Mouse (Mus musculus) R1 (cell line): ENCODE results near the gene Trp53rka.

Source experiments
- DNase-seq: peaks from one replicate; pipeline ENCODE4 v3.0.0-alpha.2; 2018; ENCODE audit warnings: low read depth, low spot score

Trp53rka gene

GRCm38 (mm10) chr2:165492648-165493553 is at the start of gene Trp53rka:
Gene Trp53rka (minus strand): TSS chr2:165493324.
- DNase-seq, result peak; percentile 85

- no peak for DNase-seq
Measured at GRCm38 (mm10) chr2:165540975-165541374, 47.9 kb upstream of the Trp53rka start.

GRCm38 (mm10) chr2:165533789-165534188 is 40.7 kb upstream of the Trp53rka start:
- DNase-seq, result no peak

- DNase-seq, result peak; percentile 62
Measured at GRCm38 (mm10) chr2:165529106-165529505, 36.0 kb upstream of the Trp53rka start.

DNA sequence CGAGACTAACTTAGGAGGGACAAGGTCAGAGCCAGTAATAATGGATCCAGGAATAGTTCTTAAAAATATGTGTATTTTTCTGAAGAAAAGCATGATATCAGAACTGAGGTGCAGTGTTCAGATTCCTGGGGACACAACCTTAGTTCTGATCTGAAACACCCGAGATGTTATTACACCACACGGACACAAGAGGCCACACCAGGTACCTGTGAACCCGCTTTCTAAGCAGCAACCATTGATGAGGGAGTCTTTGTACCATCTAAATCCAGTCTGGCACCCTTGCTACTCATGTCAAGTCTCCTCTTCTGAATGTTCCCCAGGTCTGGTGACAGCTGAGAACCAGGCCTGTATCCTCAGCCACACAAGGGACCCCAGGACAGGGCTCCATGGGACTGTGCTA is 32.5 kb upstream of the Trp53rka start:
- DNase-seq, result no peak

DNA sequence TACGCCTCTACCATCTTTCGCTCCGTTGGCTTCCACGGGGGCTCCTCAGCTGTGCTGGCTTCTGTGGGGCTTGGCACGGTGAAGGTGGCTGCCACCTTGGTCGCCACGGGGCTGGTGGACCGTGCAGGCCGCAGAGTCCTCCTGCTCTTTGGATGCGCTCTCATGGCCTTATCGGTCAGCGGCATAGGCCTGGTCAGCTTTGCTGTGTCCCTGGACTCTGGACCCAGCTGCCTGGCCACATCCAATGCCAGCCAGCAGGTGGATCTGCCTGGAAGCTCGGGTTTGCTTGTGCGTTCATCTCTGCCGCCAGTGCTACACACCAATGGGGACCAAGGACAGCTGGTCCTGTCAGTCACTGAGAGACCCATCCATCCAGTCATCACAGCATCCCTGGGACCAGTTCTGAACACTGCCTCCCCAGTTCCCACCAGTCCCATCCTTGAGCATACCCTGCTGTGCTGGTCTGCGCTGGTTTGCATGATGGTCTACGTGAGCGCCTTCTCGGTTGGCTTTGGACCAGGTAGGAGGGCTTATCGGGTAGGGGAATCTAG is 22.1 kb upstream of the Trp53rka start:
- no peak for DNase-seq

DNA sequence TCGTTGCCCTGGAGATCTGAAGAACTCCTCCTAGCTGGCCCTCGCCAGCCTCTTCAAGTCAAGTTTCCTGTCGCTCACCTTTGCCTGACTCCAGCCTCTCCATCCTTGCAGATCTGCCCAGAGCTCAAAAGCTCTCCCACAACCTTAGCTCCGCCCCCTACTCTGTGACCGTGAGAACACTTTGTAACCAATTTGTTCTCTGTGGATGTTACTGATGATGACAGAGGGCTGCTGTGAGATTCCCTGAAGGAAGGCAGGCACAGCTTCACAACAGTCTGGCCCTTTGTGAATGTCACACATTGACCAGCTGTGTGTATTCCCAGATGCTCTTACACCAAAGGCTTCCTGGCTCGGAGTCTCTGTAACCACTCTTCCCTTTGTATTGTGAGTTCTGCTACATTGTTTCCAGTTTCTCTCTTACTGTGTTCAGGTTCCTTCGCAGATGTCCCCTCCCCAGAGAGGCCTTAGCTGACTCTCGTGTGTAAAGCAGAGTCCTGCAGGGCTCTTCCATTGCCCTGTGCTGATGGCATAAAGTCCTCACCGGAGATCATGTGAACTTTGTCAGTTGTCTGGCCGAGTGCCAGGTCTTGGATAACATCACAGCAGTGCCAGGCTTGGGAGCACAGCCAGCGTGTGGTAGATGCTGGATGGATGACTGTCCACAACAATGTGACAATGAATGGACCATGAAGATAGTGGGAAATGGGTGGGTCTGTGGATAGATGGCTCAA is 19.9 kb upstream of the Trp53rka start:
- peak; percentile 27 for DNase-seq

DNA sequence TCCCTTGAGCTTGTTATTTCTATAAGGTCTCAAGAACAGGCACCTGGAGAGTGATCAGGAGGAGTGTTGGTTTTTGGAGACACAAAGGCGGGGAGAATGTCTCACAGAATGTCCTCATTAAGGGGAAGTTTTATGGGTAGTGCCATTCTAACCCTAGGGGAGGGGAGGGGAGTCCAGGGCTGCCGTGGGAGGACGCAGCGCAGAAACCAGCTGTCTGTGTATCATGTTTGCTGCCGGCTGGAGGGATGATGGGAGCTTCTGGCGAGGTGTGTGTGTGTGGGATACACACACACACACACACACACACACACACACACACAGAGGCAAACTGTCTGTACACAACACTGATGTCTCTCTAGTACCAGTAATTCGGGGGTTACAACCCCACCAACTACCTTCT is 19.3 kb upstream of the Trp53rka start:
- DNase-seq, result no peak

DNA sequence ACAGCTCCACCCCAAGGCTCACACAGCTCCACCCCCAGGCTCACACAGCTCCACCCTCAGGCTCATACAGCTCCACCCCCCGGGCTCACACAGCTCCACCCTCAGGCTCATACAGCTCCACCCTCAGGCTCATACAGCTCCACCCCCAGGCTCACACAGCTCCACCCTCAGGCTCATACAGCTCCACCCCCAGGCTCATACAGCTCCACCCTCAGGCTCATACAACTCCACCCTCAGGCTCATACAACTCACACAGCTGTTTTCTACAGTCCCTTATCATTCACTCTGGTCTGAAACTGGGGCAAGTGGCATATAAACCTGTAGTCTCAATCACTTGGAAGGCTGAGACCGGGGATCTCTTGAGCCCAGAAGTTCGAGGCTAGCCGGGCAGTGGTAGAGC is 18.4 kb upstream of the Trp53rka start:
- DNase-seq, result peak; percentile 39

DNA sequence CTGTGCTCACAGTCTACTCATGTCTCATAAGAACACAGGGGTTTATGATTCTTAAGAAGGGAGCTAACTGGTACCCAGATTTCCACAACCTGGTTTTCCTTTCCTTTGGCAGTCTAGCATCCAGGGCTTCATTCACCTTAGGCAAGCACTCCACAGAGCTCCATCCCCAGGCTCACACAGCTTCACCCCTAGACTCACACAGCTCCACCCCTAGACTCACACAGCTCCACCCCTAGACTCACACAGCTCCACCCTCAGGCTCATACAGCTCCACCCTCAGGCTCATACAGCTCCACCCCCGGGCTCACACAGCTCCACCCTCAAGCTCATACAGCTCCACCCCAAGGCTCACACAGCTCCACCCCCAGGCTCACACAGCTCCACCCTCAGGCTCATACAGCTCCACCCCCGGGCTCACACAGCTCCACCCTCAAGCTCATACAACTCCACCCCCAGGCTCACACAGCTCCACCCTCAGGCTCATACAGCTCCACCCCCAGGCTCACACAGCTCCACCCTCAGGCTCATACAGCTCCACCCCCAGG is 17.9 kb upstream of the Trp53rka start:
- DNase-seq, result peak; percentile 45

DNA sequence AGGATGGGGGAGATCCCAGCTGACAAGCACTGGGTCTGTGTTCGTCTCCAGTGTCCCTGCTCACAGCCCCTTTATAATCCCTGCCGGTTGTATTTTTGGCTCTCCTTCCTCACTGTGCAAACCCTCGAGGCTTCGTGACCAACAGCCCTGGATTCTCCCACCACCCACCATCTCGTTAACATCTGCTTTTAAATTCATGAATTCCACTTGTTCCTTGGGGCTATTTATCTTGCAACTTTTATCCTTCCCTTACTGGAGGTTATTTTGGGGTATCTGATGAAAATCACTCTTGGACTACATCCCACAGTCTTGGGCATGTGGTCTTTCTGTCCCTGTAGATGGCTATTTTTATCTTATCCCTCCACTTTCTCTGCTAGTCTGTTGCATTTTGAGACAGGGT is 17.3 kb upstream of the Trp53rka start:
- DNase-seq, result no peak

- DNase-seq, result no peak
Measured at GRCm38 (mm10) chr2:165509686-165510085, 16.6 kb upstream of the Trp53rka start.

- DNase-seq, result no peak
Measured at GRCm38 (mm10) chr2:165503259-165504203, 10.4 kb upstream of the Trp53rka start, which contains the start of gene Slc2a10. Gene Slc2a10 (plus strand): TSS chr2:165503787.

- no peak for DNase-seq
Measured at GRCm38 (mm10) chr2:165498816-165499215, 5.7 kb upstream of the Trp53rka start.

- no peak for DNase-seq
Measured at GRCm38 (mm10) chr2:165497706-165498275, 4.7 kb upstream of the Trp53rka start.

DNA sequence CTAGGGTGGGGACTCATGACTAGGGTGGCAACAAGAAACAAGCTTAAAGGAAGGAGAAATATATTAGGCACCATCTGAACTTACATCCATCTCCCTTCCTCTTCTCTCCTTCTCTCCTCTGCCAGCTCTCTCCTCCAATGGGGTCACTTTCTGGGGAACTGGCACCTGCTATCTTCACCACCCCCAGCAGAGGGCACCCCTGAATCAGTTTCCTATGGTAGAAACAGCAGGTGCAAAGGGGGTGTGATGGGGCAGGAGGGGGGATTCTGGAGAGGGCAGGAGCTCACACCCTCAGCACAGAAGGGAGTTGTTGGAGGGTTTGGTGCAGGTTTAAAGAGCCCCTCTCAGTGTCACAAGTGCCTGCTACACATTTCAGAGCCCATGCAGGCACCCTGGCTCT is 3.1 kb upstream of the Trp53rka start:
- peak; percentile 60 for DNase-seq

DNA sequence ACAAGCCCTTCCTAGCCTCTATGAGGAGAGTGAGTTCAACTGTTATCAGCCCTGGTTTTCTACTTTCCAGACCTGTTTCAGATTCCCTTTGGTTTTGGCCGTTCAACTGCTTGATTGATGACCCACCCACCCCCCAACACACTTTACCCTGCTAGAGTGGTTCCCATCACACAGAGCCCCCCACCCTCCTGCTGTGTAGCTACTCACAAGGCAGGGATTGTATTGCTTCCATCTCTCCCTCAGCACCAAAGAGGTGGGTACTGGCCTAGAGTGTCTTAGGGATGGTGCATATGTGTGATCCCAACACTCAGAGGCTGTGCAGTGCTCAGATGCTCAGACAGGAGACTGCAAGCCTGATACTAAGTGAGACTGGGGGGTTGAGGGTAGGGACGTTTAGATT is 1.4 kb upstream of the Trp53rka start:
- DNase-seq, result no peak

DNA sequence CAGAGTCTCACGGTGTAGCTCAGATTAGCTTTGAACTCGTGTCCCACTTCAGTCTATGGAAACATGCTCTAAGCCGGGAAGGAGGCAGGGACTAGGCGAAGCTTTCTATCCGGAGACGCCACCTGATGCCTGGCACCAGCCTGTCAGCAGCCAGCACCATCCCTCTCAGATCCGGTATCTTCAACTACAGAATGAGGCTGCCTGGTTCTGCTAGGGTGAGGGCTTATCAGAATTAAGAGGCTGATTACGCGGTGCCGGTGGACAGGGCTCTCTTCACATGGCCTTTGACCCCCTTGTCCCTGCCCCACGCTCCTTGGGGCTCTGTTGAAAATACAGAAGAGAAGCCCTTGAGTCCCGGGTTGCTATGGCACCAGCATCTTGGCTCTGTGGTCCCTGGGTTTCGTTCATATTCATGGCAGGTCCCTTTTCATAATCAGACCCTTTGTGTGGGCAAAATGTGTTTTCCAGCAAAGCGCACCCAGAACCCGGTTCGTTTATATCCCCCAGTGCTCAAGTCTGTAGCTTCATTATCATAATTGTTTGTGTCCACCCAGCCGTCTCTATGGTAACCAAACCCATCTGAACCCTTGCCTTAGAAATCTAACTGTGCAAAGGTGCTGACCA is 575 bp upstream of the Trp53rka start:
- DNase-seq, result peak; percentile 39

GRCm38 (mm10) chr2:165486881-165487535 is 6.1 kb downstream of the Trp53rka start:
- DNase-seq, result peak; percentile 52

GRCm38 (mm10) chr2:165486401-165486800 is 6.7 kb downstream of the Trp53rka start:
- DNase-seq, result no peak
